Mouse (Mus musculus): ENCODE results near the gene Prr22.

Prr22 gene

DNA sequence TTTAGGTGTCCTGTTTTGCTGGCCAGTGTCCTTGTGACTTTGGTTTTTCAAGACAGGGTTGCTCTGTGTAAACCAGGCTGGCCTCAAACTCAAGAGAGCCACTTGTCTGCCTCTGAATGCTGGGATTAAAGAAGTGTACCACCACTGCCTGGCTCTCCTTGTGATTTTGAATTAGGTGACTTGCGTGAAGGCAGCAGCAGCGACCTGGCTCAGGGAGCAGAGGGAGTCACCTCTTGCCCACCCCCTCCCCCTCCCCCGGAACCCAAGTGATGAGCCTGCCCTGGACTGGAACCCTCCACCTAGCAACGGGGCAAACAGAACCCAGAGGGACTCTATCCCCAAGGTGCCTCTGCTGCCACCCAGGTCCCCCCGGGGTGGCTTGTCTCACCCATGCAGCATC, at the start of gene Prr22:
Gene Prr22 (plus strand): TSS at position 301 of the 400 bp plus-strand sequence.
- DNase-seq (ENCODE audit: low read depth): no peak

DNA sequence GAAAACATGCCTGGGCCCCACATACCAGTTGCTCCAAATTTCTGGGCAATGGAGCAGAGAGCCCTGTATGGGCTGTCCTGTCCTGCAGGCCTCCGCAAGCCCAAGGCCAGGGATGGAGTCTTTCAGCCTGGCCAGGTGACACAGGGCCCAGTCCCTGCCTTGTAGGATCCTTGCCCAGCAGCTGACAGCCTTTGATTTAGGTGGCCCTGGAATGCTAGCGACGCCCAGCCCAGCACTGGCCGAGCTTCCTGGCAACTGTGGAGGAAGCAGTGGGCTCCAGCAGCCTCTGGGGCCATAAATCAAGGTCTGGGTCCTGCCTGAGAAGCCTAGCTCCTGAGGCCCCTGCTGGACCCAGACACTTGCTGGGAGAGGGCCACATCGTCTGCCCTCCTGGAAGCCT, 47.6 kb upstream of the Prr22 start:
- DNase-seq (ENCODE audit: low read depth): no peak

DNA sequence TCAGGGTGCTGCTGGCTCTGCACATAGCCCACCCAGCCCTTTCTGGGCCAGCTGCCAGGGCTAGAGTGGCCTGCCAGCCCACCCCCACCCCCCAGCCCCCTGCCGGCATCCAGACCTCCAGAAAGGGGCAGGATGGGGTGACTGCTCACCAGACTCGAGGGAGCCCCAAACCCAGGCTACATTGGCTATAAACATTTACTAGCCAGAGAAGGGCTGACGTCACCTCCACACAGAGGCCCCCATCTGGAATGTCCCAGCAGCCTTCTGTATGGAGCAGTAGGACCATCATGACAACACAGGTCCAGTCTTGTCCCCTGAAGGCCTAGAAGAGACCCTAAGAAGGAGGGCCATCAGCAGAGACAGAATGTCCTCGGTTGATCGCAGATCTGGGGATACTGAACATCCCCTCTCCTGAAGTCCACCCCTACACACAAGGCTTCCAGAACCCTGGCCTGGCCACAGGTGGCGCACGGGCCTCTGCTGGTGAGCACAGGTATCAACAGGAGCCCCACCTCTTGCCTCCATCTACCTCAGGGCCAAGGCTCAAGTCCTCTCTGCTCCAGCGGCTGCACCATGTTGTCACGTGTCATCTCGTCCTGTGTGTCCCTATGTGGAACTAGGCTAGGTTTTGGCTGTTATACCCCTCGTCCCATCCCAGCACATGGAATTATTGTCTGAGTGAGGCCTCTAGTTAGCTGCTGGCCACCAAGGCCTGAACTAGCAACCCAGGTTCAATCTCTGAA, 46.5 kb upstream of the Prr22 start:
- DNase-seq (ENCODE audit: low read depth): no peak

DNA sequence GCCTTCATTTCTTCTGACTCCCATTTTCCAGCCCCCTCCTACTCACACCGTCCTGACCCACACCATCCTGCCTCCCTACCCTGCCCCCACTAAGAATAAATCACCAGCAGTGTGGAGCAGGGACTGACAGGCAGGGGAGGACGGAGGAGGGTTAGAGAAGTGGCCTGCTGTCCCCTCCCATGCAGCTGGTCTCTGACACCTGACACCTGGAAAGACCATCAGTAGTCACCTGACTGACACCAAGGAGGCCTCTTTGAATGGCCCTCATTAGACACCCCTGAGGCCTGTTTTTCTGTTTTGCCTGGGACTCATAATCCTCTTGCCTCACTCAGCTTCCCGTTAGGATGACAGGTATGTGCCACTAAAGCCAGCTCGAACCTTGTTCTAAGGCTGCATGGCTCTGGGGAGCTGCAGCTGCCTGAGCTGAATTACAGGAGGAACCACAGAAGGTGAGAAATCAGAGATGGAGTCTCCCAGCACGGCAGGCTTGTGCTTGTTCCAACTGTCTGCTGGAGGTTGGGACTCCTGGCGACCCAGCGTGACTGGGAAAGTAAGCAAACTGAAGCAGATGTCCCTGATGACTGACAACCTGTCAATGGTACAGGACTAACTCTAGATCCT, 42.9 kb upstream of the Prr22 start:
- DNase-seq (ENCODE audit: low read depth): no peak

DNA sequence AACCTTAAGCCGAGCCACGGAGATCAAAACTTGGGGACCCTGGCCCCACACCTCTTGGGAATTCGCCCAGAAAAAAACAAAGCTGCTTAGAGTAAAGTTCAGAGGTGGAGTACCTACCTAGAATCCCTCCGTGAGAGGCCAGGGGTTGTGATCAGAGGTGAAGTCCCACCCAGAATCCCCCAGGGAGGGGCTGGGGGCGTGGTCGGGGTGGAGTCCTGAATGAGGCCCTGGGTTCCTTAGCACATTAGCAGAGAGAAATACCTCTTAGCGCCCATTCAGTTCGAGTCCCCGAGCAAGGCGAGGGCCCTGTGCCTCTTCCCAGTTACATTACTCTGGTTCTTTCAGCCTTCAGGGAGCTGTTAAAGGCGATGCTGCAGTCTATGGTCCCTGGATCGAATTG, 42.4 kb upstream of the Prr22 start:
- DNase-seq (ENCODE audit: low read depth): no peak

DNA sequence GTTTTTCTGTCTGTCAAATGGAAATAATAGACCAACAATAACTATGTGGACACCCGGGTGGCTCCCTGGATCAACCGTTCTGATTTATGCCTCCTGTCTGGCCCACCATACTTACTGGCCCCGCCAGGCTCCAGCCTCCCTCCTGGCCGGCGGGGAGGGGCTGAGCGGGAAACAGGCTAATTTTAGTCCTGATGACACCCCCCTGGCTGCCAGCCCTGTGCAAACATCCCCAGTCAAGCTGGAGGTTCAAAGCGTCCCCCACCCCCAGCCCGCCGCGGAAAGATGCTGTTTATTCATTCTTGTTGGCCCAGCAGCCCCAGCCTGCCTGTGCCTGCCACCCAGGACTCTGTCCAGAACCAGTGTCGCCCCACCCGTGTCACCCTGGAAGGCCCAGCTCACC, 41.9 kb upstream of the Prr22 start:
- no peak for DNase-seq (ENCODE audit: low read depth)

DNA sequence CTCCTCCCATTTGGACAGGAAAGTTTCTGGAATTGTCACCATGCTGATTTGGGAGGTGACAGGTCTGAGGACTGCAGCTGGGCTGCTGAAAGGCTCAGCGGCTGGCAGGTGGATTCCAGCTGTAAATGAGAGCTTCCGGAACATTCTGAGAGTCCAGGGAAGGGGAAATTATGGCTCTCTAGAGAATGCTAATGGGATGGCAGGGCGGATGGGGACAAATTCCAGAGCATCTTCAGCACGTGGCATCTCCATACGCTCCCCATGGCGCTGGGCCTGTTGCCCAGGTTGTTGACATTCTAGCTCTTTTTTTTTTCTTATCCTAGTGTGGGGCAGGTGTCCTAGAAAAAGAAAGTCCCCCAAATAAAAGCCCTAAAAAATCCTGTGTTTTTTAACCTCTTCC, 40.9 kb upstream of the Prr22 start:
- DNase-seq (ENCODE audit: low read depth): no peak

DNA sequence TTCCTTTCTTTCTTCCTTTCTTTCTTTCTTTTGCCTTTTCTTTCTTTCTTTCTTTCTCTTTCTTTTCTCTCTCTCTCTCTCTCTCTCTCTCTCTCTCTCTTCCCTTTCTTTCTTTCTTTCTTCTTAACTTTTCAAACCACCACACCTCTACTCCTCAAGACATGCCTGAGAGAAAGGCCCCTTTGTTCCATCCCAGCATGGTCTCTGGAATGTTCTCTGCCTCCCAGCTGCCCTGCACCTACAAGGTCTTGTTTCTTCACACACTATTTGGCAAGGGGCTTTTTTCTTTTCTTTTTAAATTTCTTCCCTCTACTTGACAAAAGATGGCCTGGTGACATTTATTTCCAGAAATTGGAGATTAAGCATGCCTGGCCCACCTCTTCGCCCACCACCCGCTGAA, 40.4 kb upstream of the Prr22 start:
- no peak for DNase-seq (ENCODE audit: low read depth)

DNA sequence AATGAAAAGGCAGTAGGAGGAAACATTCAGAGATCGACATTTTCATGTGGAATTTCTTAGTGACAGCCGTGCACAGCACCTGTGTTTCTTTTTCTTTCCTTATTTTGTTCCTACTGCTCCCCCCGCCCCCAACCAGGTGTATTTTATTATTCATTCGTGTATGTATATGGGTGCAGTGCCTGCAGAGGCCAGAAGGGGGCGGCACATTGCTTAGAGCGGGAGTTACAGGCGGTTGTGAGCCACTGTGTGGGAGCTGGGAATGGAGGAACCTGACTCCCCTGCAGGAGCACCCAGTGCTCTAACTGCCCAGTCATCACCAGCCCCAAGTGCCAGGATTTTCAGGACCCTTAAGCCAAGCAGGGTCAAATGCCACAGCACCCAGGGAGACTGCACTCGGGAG, 33.5 kb upstream of the Prr22 start:
- peak; percentile 32 for DNase-seq (ENCODE audit: low read depth)

DNA sequence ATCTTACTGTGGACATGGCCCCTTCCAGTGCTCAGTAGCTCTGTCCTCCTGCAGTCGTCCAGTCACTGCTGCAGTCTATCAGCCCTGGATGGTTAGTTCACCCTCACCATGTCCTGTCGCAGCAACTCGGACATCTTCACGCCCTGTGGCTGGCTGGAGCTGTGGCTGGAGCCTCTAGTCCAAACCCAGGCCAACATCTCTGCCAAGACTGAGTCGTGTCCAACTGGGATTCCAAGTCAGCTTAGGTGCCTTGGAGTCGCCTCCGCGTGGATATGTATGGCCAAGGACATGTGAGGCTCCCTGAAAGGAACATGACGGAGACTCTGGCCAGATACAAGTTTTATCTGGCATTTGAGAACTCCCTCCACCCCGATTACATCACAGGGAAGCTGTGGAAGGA, 31.8 kb upstream of the Prr22 start:
- DNase-seq (ENCODE audit: low read depth): no peak

DNA sequence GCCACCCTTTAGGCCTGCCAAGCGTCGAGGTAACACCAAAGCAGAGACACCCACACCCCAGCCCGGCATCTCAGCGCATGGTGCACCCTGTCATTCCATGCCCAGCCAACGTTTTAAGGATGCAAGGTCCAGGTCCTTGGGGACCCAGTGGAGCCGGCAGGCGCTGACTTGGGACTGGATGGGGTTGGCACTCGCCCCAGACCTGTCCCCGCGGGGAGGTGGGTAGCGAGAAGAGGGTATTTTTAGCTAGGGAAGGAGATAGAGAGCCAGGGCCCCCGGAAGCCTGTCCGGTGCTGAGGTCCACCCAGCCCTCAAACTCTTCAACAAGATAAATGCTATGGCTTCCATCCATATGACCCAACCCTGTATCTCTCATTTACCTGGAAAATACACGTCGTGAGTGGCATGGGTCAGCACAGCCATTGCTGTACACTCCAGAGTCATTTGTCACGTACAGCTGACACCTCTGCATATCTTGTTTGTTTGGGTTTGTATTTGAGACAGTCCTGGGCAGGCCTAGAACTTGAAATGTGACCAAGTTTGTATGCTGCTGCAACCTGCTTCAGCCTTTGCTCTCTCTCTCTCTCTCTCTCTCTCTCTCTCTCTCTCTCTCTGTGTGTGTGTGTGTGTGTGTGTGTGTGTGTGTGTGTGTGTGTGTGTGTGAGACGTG, 29.8 kb upstream of the Prr22 start:
- no peak for DNase-seq (ENCODE audit: low read depth)

DNA sequence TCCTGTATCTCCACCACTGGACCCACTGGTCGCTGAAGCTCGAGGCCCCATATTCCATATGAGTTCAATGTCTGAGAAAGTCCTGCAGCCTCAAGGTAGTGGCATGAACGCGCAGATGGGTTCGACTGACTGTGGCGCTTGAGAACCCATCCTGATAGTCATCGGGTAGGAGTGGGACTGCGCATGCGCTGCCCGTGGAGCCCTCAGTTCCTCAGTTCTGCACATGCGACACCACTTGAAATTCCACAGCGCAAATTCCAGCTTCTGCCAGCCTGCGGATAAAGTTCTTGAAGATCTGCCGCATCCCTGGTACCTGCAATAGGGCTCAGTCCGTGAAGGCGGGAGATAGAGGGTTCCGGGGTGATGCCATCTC, 29.3 kb upstream of the Prr22 start:
- DNase-seq (ENCODE audit: low read depth): no peak

DNA sequence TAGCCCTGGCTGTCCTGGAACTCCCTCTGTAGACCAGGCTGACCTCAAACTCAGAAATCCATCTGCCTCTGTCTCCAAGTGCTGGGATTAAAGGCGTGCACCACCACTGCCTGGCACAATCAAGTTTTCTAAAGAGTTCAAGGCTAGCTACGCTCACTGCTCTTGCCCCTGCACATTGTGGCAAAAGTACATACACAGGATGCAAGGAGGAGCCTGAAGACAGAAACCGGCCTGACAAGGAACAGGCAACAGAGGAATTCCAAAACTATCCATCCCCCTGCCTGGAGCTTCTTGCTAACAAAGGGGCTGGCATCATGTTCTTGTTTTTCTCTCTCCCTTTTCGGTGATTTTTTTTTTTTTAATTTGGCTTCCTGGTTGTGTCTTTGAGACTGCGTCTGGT, 25.9 kb upstream of the Prr22 start:
- DNase-seq (ENCODE audit: low read depth): no peak

DNA sequence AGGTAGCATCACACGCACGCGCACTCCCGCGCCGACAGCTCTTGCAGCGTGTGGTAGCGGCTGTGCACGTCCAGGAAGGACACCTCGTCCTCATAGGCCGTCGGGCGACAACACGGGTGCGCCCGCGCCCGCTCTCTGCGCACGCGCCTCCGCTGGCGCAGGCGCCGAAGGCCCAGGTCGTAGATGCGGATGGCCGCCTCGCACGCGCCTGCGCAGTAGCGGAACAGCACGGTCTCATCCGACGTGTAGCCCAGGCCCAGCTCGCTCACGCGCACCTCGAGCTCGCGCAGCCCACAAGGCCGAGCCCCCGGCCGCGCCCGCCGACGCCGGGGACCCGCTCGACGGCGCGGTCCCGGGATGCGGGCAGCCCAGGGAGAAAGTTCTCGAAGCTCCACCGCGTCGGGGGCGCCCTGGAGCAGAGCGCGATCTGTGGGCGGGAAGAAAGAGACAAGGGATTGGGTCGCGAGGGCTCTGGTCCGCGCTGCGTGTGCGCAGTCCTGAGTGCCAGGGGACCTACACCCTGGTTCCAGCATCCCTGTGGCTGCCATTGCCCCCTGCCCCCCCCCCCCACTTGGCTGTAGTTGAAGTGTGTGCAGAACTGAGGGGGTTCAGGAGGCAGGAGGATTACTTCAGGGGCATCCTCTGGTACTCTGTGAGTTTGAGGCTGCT, 18.5 kb upstream of the Prr22 start:
- DNase-seq (ENCODE audit: low read depth): no peak

DNA sequence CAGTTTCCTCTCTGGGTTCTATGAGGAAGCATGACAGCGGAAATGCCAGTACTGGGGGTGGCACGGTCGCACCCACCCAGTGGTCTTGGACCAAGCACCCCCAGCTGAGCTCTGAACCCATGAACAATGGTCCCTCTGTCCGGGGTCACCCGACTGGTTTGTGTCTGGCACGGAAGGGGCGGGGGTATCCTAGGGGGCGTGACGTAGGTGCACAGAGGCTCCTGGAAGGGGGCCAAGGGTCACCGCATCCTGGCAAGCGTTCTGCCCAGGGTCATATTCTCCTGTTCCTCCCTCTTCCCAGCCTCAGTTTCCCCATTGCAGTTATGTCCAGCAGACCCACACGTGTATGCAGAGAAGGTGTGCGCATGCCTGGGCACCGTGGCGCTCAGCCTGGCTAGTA, 16.6 kb upstream of the Prr22 start:
- no peak for DNase-seq (ENCODE audit: low read depth)

DNA sequence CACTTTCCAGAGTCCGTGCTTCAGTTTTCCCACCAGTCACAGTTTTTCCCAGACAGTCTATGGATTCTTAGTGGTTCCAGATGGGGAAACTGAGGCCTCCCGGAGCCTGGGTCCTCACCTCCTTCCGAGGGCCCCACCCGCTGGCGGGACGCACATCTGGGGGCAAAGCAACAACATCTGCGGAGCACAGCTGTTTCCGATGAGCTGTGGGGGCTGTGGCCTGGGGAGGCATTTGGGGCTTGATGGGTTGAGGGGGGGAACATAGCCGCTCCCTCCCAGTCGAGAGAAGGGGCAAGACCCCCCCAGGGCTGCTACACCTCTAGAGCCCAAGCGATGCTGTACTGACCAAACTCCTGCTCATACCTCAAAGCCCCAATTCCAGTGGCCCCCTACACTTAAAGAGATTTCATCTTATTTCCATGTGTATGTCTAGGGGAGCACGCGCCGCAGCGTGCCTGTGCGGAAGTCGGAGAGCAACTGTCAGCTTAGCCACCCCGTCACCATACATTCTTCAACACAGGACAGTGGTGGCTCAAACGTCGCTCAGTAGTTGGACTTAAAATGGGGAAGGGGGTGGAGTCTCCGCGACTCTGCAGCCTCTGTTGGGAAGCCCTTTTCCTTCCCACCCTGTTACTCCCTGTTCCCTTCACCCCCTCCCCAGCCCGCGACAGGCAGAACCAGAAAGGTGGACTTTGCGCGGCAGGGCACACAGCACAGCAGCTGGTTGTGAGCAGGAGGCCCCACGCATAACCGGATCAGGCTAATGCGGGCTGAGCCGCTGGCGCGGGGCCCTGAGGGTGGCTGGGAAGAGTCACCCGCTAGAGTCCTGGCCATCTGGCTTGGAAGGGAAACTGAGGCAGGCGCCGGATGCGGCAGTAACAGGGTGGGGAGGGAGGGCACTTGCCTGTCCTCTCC, 15.5 kb upstream of the Prr22 start:
- DNase-seq (ENCODE audit: low read depth): no peak

DNA sequence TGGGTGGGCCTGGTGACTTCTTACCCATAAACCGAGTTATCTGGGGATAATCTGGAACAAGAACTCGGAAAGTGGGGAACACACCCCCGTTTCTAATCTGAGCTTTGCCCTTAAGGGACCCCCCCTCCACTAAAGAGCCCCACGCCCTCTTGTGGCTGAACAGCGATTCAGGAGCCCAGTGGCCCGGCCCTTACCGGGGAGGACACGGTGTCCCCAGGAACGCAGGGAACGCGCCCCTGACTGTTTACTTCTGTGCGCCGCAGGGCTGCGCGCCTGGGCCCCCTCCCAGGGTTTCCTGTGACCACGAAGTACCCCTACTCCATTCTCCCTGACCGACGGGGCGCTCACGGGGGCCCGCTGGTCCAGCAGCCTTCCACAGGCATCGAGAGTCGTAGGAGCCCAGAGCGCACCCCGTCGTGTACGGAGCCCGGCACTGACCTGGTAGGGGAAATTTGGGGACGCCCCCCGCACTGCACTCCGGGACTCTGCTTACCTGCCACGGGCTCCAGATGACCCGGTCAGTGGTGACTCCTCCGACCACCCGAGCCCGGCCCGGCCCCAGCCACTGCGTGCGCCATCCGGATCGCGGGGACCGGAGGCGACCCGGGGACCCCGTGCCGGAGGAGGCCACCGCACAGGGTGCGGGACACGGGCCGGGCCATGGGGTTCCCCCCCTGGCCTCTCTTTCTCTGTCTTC, 13.2 kb upstream of the Prr22 start:
- no peak for DNase-seq (ENCODE audit: low read depth)

DNA sequence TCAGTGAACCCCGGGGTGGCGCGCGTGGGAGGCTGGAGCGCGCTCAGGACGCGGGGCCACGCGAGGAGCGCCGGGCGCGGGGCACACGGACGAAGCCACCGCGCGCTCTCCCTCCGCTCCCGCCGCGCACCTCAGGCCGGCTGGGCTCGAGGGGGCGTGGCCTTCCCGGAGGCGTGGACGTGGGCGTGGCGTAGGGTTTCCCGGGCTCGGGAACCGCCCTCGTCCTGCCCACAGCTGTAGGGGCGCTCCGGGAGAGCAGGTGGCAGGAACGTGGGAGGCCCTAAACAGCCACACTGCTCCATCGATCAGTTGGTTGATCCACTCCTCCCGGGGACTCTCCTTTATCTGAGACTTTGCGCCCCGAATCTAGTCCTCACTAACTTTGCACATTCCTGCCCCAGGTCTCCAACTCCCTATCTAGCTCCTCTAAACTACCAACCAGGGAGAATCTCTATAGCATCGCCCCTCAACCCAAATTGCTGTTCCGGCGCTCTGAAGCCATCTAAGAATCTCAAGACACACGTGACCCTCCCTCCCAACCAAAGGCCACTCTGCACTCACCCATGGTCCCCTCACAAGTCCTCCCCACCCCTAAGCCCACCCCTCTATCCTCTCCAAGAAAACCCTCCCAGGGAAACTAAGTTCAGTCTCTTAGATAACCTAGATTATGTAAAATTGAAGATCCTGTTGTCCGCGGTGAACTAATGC, 12.5 kb upstream of the Prr22 start, which contains the start of gene Nrtn:
Gene Nrtn (minus strand): TSS at position 115 of the 708 bp plus-strand sequence.
- no peak for DNase-seq (ENCODE audit: low read depth)

DNA sequence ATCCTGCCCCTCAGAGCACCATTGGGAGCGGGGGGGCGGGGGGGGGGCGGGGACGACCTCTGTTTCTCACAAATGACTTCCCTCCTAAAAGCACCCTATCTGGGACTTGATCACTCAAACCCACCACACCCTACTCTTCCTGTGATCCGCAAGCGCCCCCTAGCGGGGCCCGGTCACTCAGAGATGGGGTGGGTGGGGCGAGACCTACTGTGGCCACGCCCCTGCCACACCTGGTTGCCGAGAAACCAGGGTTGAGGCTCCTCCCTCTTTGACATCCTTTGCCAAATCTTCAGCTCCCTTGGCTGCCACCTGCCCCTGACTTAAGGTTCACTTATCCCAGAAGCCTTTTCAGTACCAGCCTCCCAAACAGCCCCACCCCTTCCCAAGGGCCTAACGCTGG, 11.9 kb upstream of the Prr22 start:
- DNase-seq (ENCODE audit: low read depth): peak; percentile 43

DNA sequence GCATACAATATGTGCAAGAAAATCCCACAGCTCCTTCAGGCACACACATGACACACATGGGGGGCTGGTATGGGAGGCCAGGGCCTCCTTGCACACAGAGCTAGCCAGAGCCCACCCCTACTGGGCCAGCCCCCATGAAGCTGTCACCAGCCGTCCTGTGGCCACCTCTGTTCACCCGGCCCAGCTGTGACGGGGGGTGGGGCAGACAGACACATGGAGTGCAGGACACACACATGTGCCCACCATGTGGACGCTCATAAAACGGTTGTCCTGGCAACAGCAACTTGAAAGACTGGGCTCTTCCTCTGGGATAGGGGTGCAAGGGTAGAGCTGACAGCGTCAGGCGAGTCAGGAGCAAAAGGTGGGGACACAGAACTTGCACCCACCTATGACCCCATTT, 10.8 kb upstream of the Prr22 start:
- DNase-seq (ENCODE audit: low read depth): no peak

DNA sequence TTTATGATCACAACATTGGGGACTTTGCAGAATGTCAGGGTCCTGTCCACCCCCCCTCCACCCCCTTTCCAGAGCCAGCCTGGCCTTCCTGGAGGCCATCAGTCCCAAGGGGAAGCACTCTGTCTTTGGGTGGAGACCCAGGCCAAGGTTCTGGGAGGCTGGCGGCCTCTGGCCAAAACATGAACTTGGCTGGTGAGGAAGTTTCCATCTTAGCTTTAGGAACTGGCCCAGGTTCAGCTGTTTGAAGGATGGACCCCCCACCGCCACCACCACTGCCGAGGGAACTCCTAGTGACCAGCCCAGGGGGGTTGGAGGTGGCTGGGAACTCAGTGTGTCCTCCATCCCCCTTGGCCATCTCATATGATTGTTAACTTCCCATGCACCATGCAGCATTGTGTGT, 9.0 kb upstream of the Prr22 start:
- DNase-seq (ENCODE audit: low read depth): no peak
